Mouse (Mus musculus) liver, postnatal 0 days (tissue): ENCODE measurements at regions not wholly inside any gene's neighbourhood (a gene's known extent, or its start where the extent isn't known, plus 50 kb on each side); places are given as distances from the start of the nearest gene placed in this dataset.

Source experiments
- CTCF ChIP-seq: sonication (generic); IDR thresholded peaks from 2 replicates; pipeline ENCODE4 v1.5.1; 2016; ENCODE audit warnings: antibody characterized with exemption, low read depth
- EP300 ChIP-seq: IDR thresholded peaks from 2 replicates; pipeline ENCODE4 v1.6.1; 2016; ENCODE audit warnings: antibody characterized with exemption, low read depth, mild to moderate bottlenecking

DNA sequence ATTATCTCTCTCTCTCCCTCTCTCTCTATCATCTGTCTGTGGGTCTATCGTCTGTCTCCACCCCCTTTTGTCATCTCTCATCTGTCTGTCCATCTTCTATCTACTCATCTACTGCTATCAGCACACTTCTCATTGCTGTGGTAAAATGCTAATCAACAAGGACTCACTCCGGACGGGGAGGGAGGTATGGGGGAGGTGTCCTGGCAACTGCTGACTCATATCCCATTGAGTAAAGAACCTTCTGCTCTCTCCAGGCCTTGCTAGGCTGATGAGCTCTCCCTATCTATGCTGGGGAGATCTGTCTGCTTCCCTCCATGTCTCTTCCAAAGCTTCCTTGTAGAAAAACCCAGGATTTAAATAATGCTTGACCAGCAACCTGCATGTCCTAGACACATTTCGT is 140.9 kb upstream of the Gm26897 start:
- TF ChIP-seq CTCF: no peak
- no peak for TF ChIP-seq EP300
